Mouse (Mus musculus) heart, postnatal 10 days (tissue): ENCODE measurements at regions not wholly inside any gene's neighbourhood (a gene's known extent, or its start where the extent isn't known, plus 50 kb on each side); places are given as distances from the start of the nearest gene placed in this dataset.

ENCODE experiments used
- DNase-seq, 2 experiments: peaks; one replicate each; pipeline ENCODE4 v3.0.0; 2021
- intact Hi-C: fragments of 180-260 bp; cut with DNase I; formaldehyde crosslinking; loops from one replicate; pipeline ENCODE4 v1.15.1; 2025

- DNase-seq = no peak
- intact Hi-C loops = no loop called here
These were observed 349.7 kb upstream of the Gm5148 start for GRCm38 (mm10) chr3:38073946-38074345.

GRCm38 (mm10) chr3:38055627-38056026 is 331.3 kb upstream of the Gm5148 start:
- intact Hi-C loops = no loop called here
- DNase-seq = no peak

GRCm38 (mm10) chr3:38052941-38053340 is 328.7 kb upstream of the Gm5148 start:
- DNase-seq = no peak
- intact Hi-C loops = no loop called here

- no peak for DNase-seq
- intact Hi-C loops = no loop called here
These were observed 327.5 kb upstream of the Gm5148 start for GRCm38 (mm10) chr3:38051748-38052147.

- intact Hi-C loops = no loop called here
- DNase-seq = no peak
These were observed 326.6 kb upstream of the Gm5148 start for GRCm38 (mm10) chr3:38050856-38051255.

GRCm38 (mm10) chr3:38050366-38050765 is 326.1 kb upstream of the Gm5148 start:
- DNase-seq = peak in 1 of 2 experiments; percentile 44
- intact Hi-C loops = no loop called here

GRCm38 (mm10) chr3:38049290-38049689 is 325.0 kb upstream of the Gm5148 start:
- peak; percentile 43 to 53 for DNase-seq
- intact Hi-C loops = loop anchor here (5.0 kb wide), 1 partner anchor 803 kb away; no protein-coding TSS in a partner anchor

GRCm38 (mm10) chr3:38047445-38047844 is 323.2 kb upstream of the Gm5148 start:
- intact Hi-C loops = loop anchor here (5.0 kb wide), 1 partner anchor 805 kb away; no protein-coding TSS in a partner anchor
- DNase-seq = no peak

GRCm38 (mm10) chr3:38046611-38047010 is 322.3 kb upstream of the Gm5148 start:
- intact Hi-C loops = loop anchor here (5.0 kb wide), 1 partner anchor 806 kb away; no protein-coding TSS in a partner anchor
- no peak for DNase-seq

GRCm38 (mm10) chr3:38045989-38046388 is 321.7 kb upstream of the Gm5148 start:
- DNase-seq = no peak
- intact Hi-C loops = loop anchor here (5.0 kb wide), 1 partner anchor 806 kb away; no protein-coding TSS in a partner anchor

- intact Hi-C loops = loop anchor here (5.0 kb wide), 1 partner anchor 807 kb away; no protein-coding TSS in a partner anchor
- DNase-seq = no peak
These were observed 321.2 kb upstream of the Gm5148 start for GRCm38 (mm10) chr3:38045523-38045922.

GRCm38 (mm10) chr3:38044338-38044737 is 320.0 kb upstream of the Gm5148 start:
- no peak for DNase-seq
- intact Hi-C loops = no loop called here

- intact Hi-C loops = no loop called here
- DNase-seq = peak in 1 of 2 experiments; percentile 25
These were observed 318.3 kb upstream of the Gm5148 start for GRCm38 (mm10) chr3:38042614-38043013.

- intact Hi-C loops = no loop called here
These were observed 311.8 kb upstream of the Gm5148 start for GRCm38 (mm10) chr3:38036131-38036530.

GRCm38 (mm10) chr3:38034138-38034537 is 309.8 kb upstream of the Gm5148 start:
- DNase-seq = no peak
- intact Hi-C loops = no loop called here

More at GRCm38 (mm10) chr3:38036131-38036530, 311.8 kb upstream of the Gm5148 start:
- no peak for DNase-seq

GRCm38 (mm10) chr3:38014768-38015167 is 290.5 kb upstream of the Gm5148 start:
- peak in 1 of 2 experiments; percentile 10 for DNase-seq
- intact Hi-C loops = no loop called here

GRCm38 (mm10) chr3:38009168-38009567 is 284.9 kb upstream of the Gm5148 start:
- intact Hi-C loops = no loop called here
- no peak for DNase-seq

- intact Hi-C loops = no loop called here
- DNase-seq = no peak
These were observed 284.0 kb upstream of the Gm5148 start for GRCm38 (mm10) chr3:38008321-38008720.

GRCm38 (mm10) chr3:38007626-38008025 is 283.3 kb upstream of the Gm5148 start:
- DNase-seq = no peak
- intact Hi-C loops = no loop called here

- intact Hi-C loops = no loop called here
- peak in 1 of 2 experiments; percentile 25 for DNase-seq
These were observed 278.0 kb upstream of the Gm5148 start for GRCm38 (mm10) chr3:38002275-38002674.

- no peak for DNase-seq
- intact Hi-C loops = no loop called here
These were observed 275.5 kb upstream of the Gm5148 start for GRCm38 (mm10) chr3:37999779-38000178.

GRCm38 (mm10) chr3:37997998-37998397 is 273.7 kb upstream of the Gm5148 start:
- intact Hi-C loops = no loop called here
- DNase-seq = no peak

GRCm38 (mm10) chr3:37989992-37990391 is 265.7 kb upstream of the Gm5148 start:
- intact Hi-C loops = no loop called here
- DNase-seq = no peak
